Mouse (Mus musculus): ENCODE results near the gene Mecom.

DNA sequence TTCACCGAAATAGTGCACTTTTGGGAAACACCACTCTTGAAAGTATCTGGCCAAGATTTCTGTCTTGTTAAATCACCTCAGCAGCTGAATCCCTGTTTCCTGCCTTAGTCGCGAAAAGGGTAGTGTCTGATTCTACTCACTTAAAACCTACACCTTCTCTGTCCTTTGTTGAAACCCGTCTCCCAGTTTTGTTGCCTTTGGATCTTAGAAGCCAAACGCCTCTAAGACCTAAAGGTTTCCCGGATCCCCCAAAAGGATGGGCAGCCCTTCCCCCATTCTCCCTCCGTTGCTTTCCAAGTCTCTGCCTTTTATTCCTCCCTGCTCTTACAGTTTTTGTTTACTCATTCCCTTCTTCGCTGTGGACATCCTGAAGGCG lies 32.0 kb downstream of the Mecom start:
- TF ChIP-seq MAX (IDR thresholded peaks at IDR 0.05; ENCODE audit: low read depth) (no peak), CEBPB (IDR thresholded peaks at IDR 0.05; ENCODE audit: insufficient read depth, poor library complexity, severe bottlenecking) (no peak), POLR2A (IDR thresholded peaks at IDR 0.05; ENCODE audit: insufficient read length, low read depth) (no peak), TCF12 (IDR thresholded peaks at IDR 0.05; ENCODE audit: insufficient read depth, poor library complexity, severe bottlenecking) (no peak), MYOG (IDR thresholded peaks at IDR 0.05; ENCODE audit: control insufficient read depth in 1 of 3, insufficient read depth in 1 of 3, insufficient read length in 2 of 3, low read depth in 2 of 3) (no peak), E2F4 (IDR thresholded peaks at IDR 0.05; ENCODE audit: insufficient read depth) (no peak), MYOD1 (IDR thresholded peaks at IDR 0.05; ENCODE audit: control insufficient read depth in 1 of 3, insufficient read length in 2 of 3, low read depth in 2 of 3) (no peak), TCF3 (IDR thresholded peaks at IDR 0.05; ENCODE audit: insufficient read length, low read depth) (no peak)
